Mouse (Mus musculus) R1 (cell line): ENCODE results near the gene A830031A19Rik.

Experiments used
- DNase-seq: peaks from one replicate; pipeline ENCODE4 v3.0.0-alpha.2; 2018; ENCODE audit warnings: low read depth, low spot score

The A830031A19Rik gene

DNA sequence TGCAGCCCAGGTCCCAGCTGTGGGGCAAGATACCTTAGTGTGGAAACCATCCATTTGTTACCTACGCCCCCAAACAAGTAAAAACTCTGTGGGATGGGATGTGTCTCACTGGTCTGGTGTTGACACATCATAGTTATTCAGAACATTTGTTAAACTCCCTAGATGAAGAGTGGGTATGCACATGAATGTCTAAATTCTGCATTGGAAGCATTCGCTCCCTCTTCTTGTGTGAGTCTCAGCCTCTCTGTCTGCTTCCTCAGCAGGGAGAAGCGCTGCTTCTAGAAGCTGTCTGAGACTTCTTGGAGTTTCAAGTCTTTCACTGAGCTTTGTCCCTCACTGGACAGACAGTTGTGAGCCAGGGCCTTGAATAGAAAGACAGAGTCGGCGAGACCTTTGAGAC lies 65.9 kb downstream of the A830031A19Rik start:
- no peak for DNase-seq

DNA sequence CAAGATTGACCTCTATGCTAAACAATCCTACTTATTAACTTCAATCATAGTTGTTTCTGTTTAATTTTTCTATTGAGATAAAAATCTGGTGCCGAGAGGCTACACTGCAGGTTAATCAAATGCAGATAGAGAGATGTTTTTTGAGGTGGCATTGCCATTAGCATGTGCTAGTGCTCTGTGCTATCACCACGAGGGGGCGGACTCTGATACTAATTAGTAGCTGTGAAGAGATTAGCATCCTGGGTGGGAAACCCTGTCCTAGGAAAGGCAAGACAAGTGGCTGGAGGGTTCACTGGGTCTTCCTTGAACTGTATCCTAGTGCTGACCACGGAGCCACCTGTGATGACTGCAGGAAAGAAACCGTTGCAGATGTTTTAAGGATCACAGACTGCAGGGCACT lies 66.6 kb downstream of the A830031A19Rik start:
- DNase-seq = peak; percentile 36

DNA sequence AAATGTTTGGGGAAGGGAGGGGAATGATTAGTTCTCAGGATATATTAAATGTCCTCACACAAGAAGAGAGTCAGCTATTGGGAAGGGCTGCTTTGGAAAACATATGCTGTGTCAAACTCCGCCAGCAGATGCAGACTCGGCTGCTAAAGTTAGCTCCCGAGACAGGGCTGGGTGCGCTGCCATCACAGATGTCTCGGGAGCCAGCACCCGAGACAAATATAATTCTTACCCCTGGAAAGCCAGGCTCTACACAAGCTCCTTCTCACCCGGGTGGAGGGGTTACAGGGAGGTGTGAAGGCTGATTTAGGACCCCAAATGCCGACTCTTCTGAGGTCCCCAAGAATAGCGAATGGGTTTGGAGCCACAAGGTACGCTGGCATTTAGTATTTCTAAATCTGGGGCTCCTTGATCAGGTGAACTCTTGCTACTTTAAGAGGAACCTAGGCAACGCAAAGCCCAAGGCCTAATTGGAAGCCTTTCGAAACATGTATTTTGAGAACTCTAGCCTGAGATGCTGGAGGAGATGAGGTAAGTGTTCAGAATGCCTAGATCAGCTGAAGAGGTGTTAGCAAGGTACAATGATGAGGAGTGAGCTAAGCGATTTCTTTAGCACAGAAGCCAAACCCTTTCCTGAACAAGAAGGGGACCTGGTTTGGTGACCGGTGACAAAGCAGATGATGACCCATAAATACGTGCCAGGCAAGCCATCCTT lies 69.3 kb downstream of the A830031A19Rik start:
- DNase-seq = no peak

DNA sequence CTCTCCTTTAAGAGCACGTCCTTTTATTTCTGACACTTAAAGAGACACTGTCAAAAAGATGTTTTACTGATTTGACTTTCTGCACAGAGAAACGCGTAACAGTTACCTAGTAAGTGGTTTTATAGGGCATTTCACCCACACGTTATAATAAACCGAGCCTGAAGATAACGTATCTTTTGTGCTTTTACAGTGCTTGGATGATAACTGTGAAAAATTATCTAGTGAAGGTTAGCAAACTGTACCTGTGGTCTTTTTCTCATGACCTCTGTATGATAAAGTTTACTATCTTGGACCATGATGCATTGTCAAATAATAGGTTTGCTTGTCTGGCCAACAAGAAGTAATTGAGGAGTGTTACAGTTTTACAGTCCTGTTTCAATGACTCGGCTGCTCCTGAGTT lies 74.2 kb downstream of the A830031A19Rik start:
- no peak for DNase-seq
